Mouse (Mus musculus): ENCODE results near the gene Zc3h12c. TPM values are rescaled to one million over a fixed set of nuclear protein-coding genes. Genes with fewer than 3 reads are reported as not detected.

The Zc3h12c gene
- polyA plus RNA-seq, 1 experiment from 2014 or later: 12.8 TPM

DNA sequence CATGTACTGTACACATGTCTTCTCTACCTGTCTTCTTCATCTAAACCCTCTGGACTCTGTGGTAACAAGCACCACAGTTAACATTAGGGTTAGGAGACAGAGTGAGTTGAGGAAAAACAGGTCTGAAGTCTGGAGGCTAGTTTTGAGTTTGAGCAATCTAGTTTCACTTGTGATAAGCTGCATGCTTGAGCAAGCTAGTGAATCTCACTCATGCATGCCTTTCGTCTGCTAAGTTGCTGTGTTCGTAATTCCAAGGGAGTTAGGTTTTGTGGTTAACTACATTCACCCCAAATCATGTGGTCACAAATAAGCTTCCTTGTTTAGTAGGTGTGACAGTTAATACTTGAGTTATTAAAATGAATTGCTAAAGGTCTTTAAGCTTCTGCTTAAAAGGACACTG, 13.0 kb upstream of the Zc3h12c start:
- no peak overlapping the region for H3K4me2 ChIP-seq
- WGBS: 88% methylated on average over 2 of the region's 2 CpGs
- ATAC-seq (ENCODE audit: low FRiP score): no peak

DNA sequence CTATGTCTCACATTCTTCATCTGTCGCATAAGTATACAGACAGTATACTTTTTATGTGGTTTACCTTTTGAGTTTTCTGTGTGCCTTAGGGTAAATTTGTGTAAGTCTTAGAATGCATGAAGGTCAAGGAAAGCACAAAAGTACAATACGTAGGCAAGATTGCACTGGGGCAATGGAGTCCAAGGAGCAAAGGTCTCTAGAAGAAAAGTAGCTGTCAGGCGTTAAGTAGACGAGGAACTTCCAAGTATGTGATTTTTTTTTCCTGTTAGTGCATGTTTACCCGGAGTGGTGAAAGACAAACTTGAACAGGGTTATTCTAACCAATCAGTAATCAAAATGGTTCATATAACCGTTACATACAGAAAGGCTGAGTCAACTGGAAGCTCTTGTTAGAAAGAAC, 12.5 kb upstream of the Zc3h12c start:
- Histone ChIP-seq H3K4me3 (replicated peaks) (no peak overlapping the region), H3K27me3 (no peaks in the 10 kb centered on the region), H3K27ac (no peak overlapping the region), H3K9ac (no peak overlapping the region), H3K36me3 (replicated peaks) (no peaks in the 10 kb centered on the region), H3K4me2 (no peak overlapping the region), H3K9me3 (no peaks in the 10 kb centered on the region), H3K4me1 (no peaks in the 10 kb centered on the region)
- ATAC-seq (ENCODE audit: low FRiP score): no peak
- 91% methylated on average over 6 of the region's 6 CpGs for WGBS

More for the DNA sequence above, 13.0 kb upstream of the Zc3h12c start:
- Histone ChIP-seq H3K27ac (no peak overlapping the region), H3K4me1 (no peaks in the 10 kb centered on the region), H3K9ac (no peak overlapping the region), H3K36me3 (replicated peaks) (no peaks in the 10 kb centered on the region), H3K4me3 (replicated peaks) (no peak overlapping the region), H3K9me3 (no peaks in the 10 kb centered on the region), H3K27me3 (no peaks in the 10 kb centered on the region)

- Histone ChIP-seq H3K4me3 (replicated peaks) (no peak overlapping the region), H3K36me3 (replicated peaks) (no peaks in the 10 kb centered on the region), H3K4me1 (no peaks in the 10 kb centered on the region), H3K9ac (no peak overlapping the region), H3K4me2 (no peak overlapping the region), H3K27ac (no peak overlapping the region), H3K27me3 (peaks cover 3% of the 10 kb centered on the region; the same call in 1 of the 2 replicates), H3K9me3 (no peaks in the 10 kb centered on the region)
- no peak for ATAC-seq (ENCODE audit: low FRiP score)
- 91% methylated on average over 4 of the region's 4 CpGs for WGBS
Measured at GRCm38 (mm10) chr9:52175257-52175859, 7.0 kb upstream of the Zc3h12c start.

GRCm38 (mm10) chr9:52174671-52175111, 6.3 kb upstream of the Zc3h12c start:
- H3K9me3 ChIP-seq: no peaks in the 10 kb centered on the region
- H3K4me3 ChIP-seq (replicated peaks): no peak overlapping the region
- no peaks in the 10 kb centered on the region for H3K4me1 ChIP-seq
- H3K27me3 ChIP-seq: peaks cover 10% of the 10 kb centered on the region; the same call in 1 of the 2 replicates
- H3K36me3 ChIP-seq (replicated peaks): no peaks in the 10 kb centered on the region
- no peak overlapping the region for H3K9ac ChIP-seq
- no peak for ATAC-seq (ENCODE audit: low FRiP score)
- H3K27ac ChIP-seq: no peak overlapping the region
- 88% methylated on average over 4 of the region's 4 CpGs for WGBS
- H3K4me2 ChIP-seq: no peak overlapping the region

DNA sequence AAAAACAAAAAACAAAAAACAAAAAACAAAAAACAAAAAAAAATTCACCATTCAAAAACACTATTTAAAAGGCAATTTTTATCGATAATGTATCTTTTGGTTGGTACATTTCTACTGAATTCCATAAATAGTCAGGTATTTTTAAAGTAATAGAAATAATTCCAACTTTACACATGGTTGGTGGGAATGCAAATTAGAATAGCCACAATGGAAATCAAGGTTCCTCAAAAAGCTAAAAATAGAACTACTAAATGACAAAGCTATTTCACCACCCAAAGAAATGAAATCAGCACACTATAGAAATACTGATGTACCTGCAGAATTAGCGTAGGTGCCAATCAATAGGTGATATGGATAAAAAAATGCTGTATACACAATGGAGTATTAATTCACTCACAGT, 5.6 kb upstream of the Zc3h12c start:
- Histone ChIP-seq H3K4me2 (no peak overlapping the region), H3K36me3 (replicated peaks) (no peaks in the 10 kb centered on the region), H3K27me3 (peaks cover 12% of the 10 kb centered on the region; the same call in 1 of the 2 replicates), H3K4me3 (replicated peaks) (no peak overlapping the region), H3K9me3 (no peaks in the 10 kb centered on the region), H3K4me1 (peaks cover 5% of the 10 kb centered on the region; the same call in 1 of the 2 replicates), H3K27ac (no peak overlapping the region), H3K9ac (no peak overlapping the region)
- WGBS: 94% methylated on average over 2 of the region's 2 CpGs
- no peak for ATAC-seq (ENCODE audit: low FRiP score)

GRCm38 (mm10) chr9:52172550-52172949, 4.2 kb upstream of the Zc3h12c start:
- peaks cover 12% of the 10 kb centered on the region; the same call in 1 of the 2 replicates for H3K27me3 ChIP-seq
- ATAC-seq (ENCODE audit: low FRiP score): no peak
- H3K4me3 ChIP-seq (replicated peaks): no peak overlapping the region
- H3K9me3 ChIP-seq: no peaks in the 10 kb centered on the region
- WGBS: 74% methylated on average over 7 of the region's 7 CpGs
- no peaks in the 10 kb centered on the region for H3K36me3 ChIP-seq (replicated peaks)
- H3K4me2 ChIP-seq: no peak overlapping the region
- H3K9ac ChIP-seq: no peak overlapping the region
- H3K27ac ChIP-seq: no peak overlapping the region
- H3K4me1 ChIP-seq: peaks cover 9% of the 10 kb centered on the region; the same call in 1 of the 2 replicates

DNA sequence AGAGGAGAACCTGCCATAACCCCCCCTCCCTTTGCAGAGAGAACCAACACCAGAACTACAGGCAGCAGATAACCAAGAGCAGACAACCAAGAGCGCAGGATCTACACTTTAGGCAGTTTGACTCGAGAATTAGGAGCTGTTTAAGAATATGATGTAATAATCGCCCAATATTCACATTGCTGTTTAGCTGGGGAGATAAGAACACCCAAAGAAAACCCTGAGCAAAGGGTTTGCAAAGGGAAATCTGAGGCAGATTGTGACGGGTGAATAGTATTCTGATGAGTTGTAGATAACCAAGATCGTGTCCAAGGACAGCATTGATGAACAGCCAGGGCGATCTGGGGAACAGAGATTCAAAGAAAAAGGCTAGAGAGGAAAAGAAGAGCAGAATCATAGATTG, 2.3 kb upstream of the Zc3h12c start:
- ATAC-seq (ENCODE audit: low FRiP score): no peak
- H3K4me2 ChIP-seq: no peak overlapping the region
- H3K4me1 ChIP-seq: peaks cover 21% of the 10 kb centered on the region
- H3K27ac ChIP-seq: no peak overlapping the region
- 87% methylated on average over 6 of the region's 6 CpGs for WGBS
- H3K9me3 ChIP-seq: no peaks in the 10 kb centered on the region
- no peak overlapping the region for H3K4me3 ChIP-seq (replicated peaks)
- H3K27me3 ChIP-seq: peaks cover 12% of the 10 kb centered on the region; the same call in 1 of the 2 replicates
- no peak overlapping the region for H3K9ac ChIP-seq
- no peaks in the 10 kb centered on the region for H3K36me3 ChIP-seq (replicated peaks)

DNA sequence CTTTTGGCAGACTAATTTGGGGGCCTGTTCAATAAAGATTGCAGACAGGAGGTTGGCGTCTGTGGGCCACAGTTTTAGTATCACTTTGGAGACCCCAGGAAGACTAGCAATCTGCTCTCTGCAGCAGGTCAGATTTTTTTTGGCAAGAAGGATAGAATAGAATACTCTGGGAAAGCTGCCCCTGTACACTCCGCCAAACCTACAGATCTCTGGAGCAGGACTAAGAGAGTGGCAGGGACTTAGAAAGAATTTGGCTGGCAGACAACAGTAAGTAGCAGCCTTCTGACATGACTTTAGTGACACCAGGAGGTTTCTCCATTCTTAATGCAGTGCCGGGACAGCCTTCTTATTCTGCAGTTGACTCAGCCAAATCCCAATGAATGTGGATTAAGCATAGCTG, 1.8 kb upstream of the Zc3h12c start:
- peaks cover 25% of the 10 kb centered on the region for H3K4me1 ChIP-seq
- H3K36me3 ChIP-seq (replicated peaks): no peaks in the 10 kb centered on the region
- no peak overlapping the region for H3K9ac ChIP-seq
- H3K27ac ChIP-seq: no peak overlapping the region
- H3K4me2 ChIP-seq: no peak overlapping the region
- peaks cover 12% of the 10 kb centered on the region; the same call in 1 of the 2 replicates for H3K27me3 ChIP-seq
- 81% methylated on average over 3 of the region's 3 CpGs for WGBS
- no peaks in the 10 kb centered on the region for H3K9me3 ChIP-seq
- no peak for ATAC-seq (ENCODE audit: low FRiP score)
- no peak overlapping the region for H3K4me3 ChIP-seq (replicated peaks)

GRCm38 (mm10) chr9:52168686-52169270, 406 bp upstream of the Zc3h12c start:
- Histone ChIP-seq H3K36me3 (replicated peaks) (0 out of 2 replicates have a peak, but pooled peaks cover 3% of the 10 kb centered on the region), H3K9ac (peak overlapping the region; percentile 99), H3K9me3 (no peaks in the 10 kb centered on the region), H3K27me3 (peaks cover 12% of the 10 kb centered on the region; the same call in 1 of the 2 replicates), H3K27ac (peak overlapping the region; percentile 98), H3K4me1 (peaks cover 34% of the 10 kb centered on the region), H3K4me3 (replicated peaks) (peak overlapping the region; percentile 93), H3K4me2 (peak overlapping the region; percentile 67)
- WGBS: under 1% methylated on average over 28 of the region's 34 CpGs
- ATAC-seq (ENCODE audit: low FRiP score): peak; percentile 88

GRCm38 (mm10) chr9:52167506-52167862, 888 bp downstream of the Zc3h12c start:
- Histone ChIP-seq H3K4me2 (peak overlapping the region; percentile 67), H3K9ac (peak overlapping the region; percentile 99), H3K9me3 (no peaks in the 10 kb centered on the region), H3K4me3 (replicated peaks) (peak overlapping the region; percentile 93), H3K36me3 (replicated peaks) (0 out of 2 replicates have a peak, but pooled peaks cover 6% of the 10 kb centered on the region), H3K27ac (peak overlapping the region; percentile 98), H3K4me1 (peaks cover 34% of the 10 kb centered on the region), H3K27me3 (peaks cover 12% of the 10 kb centered on the region; the same call in 1 of the 2 replicates)
- WGBS: under 1% methylated on average over 8 of the region's 8 CpGs
- ATAC-seq (ENCODE audit: low FRiP score): peak; percentile 1; the same call in 1 of the 2 replicates

- Histone ChIP-seq H3K27ac (no peak overlapping the region), H3K4me1 (peaks cover 34% of the 10 kb centered on the region), H3K36me3 (replicated peaks) (0 out of 2 replicates have a peak, but pooled peaks cover 6% of the 10 kb centered on the region), H3K4me2 (peak overlapping the region; percentile 67), H3K4me3 (replicated peaks) (peak overlapping the region; percentile 93), H3K9ac (peak overlapping the region; percentile 99), H3K9me3 (no peaks in the 10 kb centered on the region), H3K27me3 (peaks cover 12% of the 10 kb centered on the region; the same call in 1 of the 2 replicates)
- ATAC-seq (ENCODE audit: low FRiP score): no peak
- WGBS: 4% methylated on average over 3 of the region's 3 CpGs
Measured at GRCm38 (mm10) chr9:52167084-52167483, 1.3 kb downstream of the Zc3h12c start.

- H3K36me3 ChIP-seq (replicated peaks): 0 out of 2 replicates have a peak, but pooled peaks cover 6% of the 10 kb centered on the region
- H3K4me1 ChIP-seq: peaks cover 34% of the 10 kb centered on the region
- H3K27ac ChIP-seq: no peak overlapping the region
- WGBS: 91% methylated on average over 3 of the region's 3 CpGs
- H3K4me3 ChIP-seq (replicated peaks): no peak overlapping the region
- H3K4me2 ChIP-seq: no peak overlapping the region
- no peaks in the 10 kb centered on the region for H3K9me3 ChIP-seq
- no peak overlapping the region for H3K9ac ChIP-seq
- ATAC-seq (ENCODE audit: low FRiP score): no peak
- peaks cover 12% of the 10 kb centered on the region; the same call in 1 of the 2 replicates for H3K27me3 ChIP-seq
Measured at GRCm38 (mm10) chr9:52165706-52166090, 2.7 kb downstream of the Zc3h12c start.

Measured in forebrain, embryonic 12.5 days (tissue).